Mouse (Mus musculus): ENCODE data around the gene Amigo1. TPM values are rescaled to one million over a fixed set of nuclear protein-coding genes. Genes with fewer than 3 reads are reported as not detected.

The Amigo1 gene
- total and polyA plus RNA-seq, 3 experiments = 4.6 to 9.5 TPM; not detected in 1

DNA sequence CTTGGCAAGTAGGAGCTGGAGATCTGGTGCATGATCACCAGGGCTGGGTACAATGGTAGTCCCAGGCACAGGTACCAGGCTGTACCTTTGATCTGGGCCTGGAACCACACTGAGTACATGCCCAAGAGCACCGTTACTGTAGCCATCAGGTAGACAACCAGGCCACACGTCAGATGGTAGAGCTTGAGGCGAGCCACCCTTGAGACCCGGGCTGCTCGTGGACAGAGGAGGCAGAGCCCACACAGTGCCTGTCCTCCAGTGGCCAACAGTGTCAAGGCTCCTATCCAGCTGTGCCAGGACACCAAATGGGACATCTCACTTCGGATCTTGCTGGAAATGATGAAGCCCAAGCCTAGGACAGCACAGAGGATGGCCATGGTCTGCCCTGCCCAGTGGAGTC, 13.1 kb downstream of the Amigo1 start:
- Histone ChIP-seq H3K27ac (ENCODE audit: control insufficient read depth, low read depth, low read length) (no peak overlapping the region), H3K79me2 (ENCODE audit: control insufficient read depth, insufficient read depth, low read length, poor library complexity) (no peaks in the 10 kb centered on the region; the same call in 1 of the 2 replicates), H3K4me3 (ENCODE audit: control insufficient read depth in 1 of 2, insufficient read depth in 1 of 2, low read depth in 2 of 2, low read length in 2 of 2) (no peak overlapping the region), H3K9me3 (replicated peaks; ENCODE audit: insufficient read depth, low read length) (no peaks in the 10 kb centered on the region), H3K36me3 (ENCODE audit: control insufficient read depth in 1 of 2, insufficient read depth in 2 of 2, low read length in 2 of 2) (peaks cover 0 to 5% of the 10 kb centered on the region in 2 experiments; a peak in 2 of 4 replicates), H3K4me1 (ENCODE audit: control insufficient read depth in 1 of 2, insufficient read depth in 2 of 2, low read length in 2 of 2) (peaks cover 0 to 6% of the 10 kb centered on the region in 2 experiments; a peak in 1 of 4 replicates), H3K9ac (ENCODE audit: control insufficient read depth, low read depth, low read length, poor library complexity, severe bottlenecking) (no peak overlapping the region), H3K27me3 (ENCODE audit: control insufficient read depth in 1 of 2, insufficient read depth in 2 of 2, low read length in 2 of 2) (no peaks in the 10 kb centered on the region)
- TF ChIP-seq CHD2 (IDR thresholded peaks at IDR 0.05; ENCODE audit: low read length) = no peak
- no peak for TF ChIP-seq GABPA (IDR thresholded peaks at IDR 0.05; ENCODE audit: low read depth, low read length)
- TF ChIP-seq ELF1 (IDR thresholded peaks at IDR 0.05; ENCODE audit: low read depth, low read length) = no peak
- no peak for TF ChIP-seq MYB (IDR thresholded peaks at IDR 0.05; ENCODE audit: low read depth, low read length)
- no peak for TF ChIP-seq UBTF (IDR thresholded peaks at IDR 0.05; ENCODE audit: borderline replicate concordance, insufficient read depth, low read depth, low read length)
- TF ChIP-seq TCF12 (IDR thresholded peaks at IDR 0.05; ENCODE audit: low read depth, low read length) = no peak
- no peak for TF ChIP-seq EP300 (IDR thresholded peaks at IDR 0.05; ENCODE audit: low read depth in 1 of 2, low read length in 2 of 2)
- TF ChIP-seq SMC3 (IDR thresholded peaks at IDR 0.05; ENCODE audit: low read depth, low read length) = no peak
- no peak for TF ChIP-seq CTCF (IDR thresholded peaks at IDR 0.05 in 2 of 3, conservative IDR thresholded peaks at IDR 0.05 in 1 of 3; ENCODE audit: control insufficient read depth in 1 of 3, insufficient read depth in 1 of 3, low read depth in 2 of 3, low read length in 3 of 3, poor library complexity in 1 of 3, severe bottlenecking in 1 of 3)
- DNase-seq (ENCODE audit: low read depth, low spot score) = no peak

DNA sequence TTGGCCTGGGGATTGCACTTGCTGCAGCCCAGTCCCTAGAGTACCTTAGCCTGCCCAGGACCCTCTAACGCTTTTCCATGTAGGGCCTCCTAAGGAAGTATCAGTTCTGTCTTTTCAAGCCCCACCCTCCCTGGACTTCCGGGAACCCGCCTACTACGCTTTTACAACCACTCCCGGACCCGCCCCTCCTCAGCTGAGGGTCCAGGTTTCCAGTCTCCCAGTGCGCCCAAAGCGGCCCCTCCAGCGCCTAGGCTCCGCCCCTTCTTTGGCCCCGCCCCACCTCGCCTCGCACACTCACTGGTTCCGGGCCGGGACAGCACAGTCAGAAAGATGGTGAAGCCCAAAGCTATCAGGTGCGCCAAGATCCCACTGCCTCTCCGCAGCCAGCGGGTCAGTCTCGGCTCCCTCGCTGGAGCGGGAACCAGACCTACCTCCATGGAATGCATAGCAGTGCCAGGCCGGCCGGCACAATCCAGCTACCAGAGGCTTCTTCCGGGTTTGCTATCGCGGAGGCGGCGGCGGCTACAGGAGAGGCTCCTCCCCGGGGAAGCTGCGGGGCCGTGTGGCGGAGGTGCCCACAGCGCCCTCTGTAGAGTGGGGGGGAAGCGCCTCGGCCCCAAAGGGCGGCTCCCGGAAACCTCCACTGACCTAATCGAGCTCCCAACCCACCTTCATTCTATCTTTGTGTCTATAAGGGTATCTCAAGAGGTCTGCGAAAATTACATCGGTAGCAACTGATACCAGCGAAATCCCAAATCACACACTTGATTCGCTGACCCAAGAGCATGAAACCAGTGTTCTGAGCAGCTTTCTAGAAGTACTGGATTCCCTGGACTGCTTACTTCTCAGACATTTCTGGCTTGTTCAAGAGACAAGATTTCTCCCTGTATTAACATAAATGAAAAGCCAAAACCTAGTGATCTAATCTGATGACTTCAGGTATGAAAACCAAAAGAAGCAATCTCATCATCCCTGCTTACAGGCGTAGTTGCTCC, 14.5 kb downstream of the Amigo1 start, which contains the start of gene Cyb561d1:
Gene Cyb561d1 (minus strand): TSS at position 884 of the 995 bp plus-strand sequence.
- Histone ChIP-seq H3K27me3 (ENCODE audit: control insufficient read depth in 1 of 2, insufficient read depth in 2 of 2, low read length in 2 of 2) (no peaks in the 10 kb centered on the region), H3K4me3 (ENCODE audit: control insufficient read depth in 1 of 2, insufficient read depth in 1 of 2, low read depth in 2 of 2, low read length in 2 of 2) (peak within 1 kb of the TSS; percentile 79 to 97), H3K4me1 (ENCODE audit: control insufficient read depth in 1 of 2, insufficient read depth in 2 of 2, low read length in 2 of 2) (peaks cover 0 to 6% of the 10 kb centered on the region in 2 experiments; a peak in 1 of 4 replicates), H3K36me3 (ENCODE audit: control insufficient read depth in 1 of 2, insufficient read depth in 2 of 2, low read length in 2 of 2) (peaks cover 0 to 5% of the 10 kb centered on the region in 2 experiments; a peak in 2 of 4 replicates), H3K79me2 (ENCODE audit: control insufficient read depth, insufficient read depth, low read length, poor library complexity) (no peaks in the 10 kb centered on the region; the same call in 1 of the 2 replicates), H3K9ac (ENCODE audit: control insufficient read depth, low read depth, low read length, poor library complexity, severe bottlenecking) (peak within 1 kb of the TSS; percentile 95), H3K9me3 (replicated peaks; ENCODE audit: insufficient read depth, low read length) (no peaks in the 10 kb centered on the region), H3K27ac (ENCODE audit: control insufficient read depth, low read depth, low read length) (peak within 1 kb of the TSS; percentile 90)
- TF ChIP-seq E2F4 (IDR thresholded peaks at IDR 0.05; ENCODE audit: borderline replicate concordance, low read depth, low read length) (no peak), USF1 (IDR thresholded peaks at IDR 0.05; ENCODE audit: low read depth, low read length) (no peak), CHD1 (IDR thresholded peaks at IDR 0.05; ENCODE audit: low read depth, low read length) (no peak), CTCF (IDR thresholded peaks at IDR 0.05 in 2 of 3, conservative IDR thresholded peaks at IDR 0.05 in 1 of 3; ENCODE audit: control insufficient read depth in 1 of 3, insufficient read depth in 1 of 3, low read depth in 2 of 3, low read length in 3 of 3, poor library complexity in 1 of 3, severe bottlenecking in 1 of 3) (peak; percentile 46 to 87 (median 73); a peak in 5 of 6 replicates), CHD2 (IDR thresholded peaks at IDR 0.05; ENCODE audit: low read length) (no peak), MAX (IDR thresholded peaks at IDR 0.05; ENCODE audit: low read length) (0 out of 2 replicates have a peak, but pooled peaks have one; percentile 26), NELFE (IDR thresholded peaks at IDR 0.05; ENCODE audit: low read depth, low read length) (peak; percentile 52; the same call in 1 of the 2 replicates), SIN3A (IDR thresholded peaks at IDR 0.05; ENCODE audit: low read length) (peak; percentile 58), GABPA (IDR thresholded peaks at IDR 0.05; ENCODE audit: low read depth, low read length) (no peak), KAT2A (conservative IDR thresholded peaks at IDR 0.05; ENCODE audit: low read depth, low read length) (no peak), MYC (IDR thresholded peaks at IDR 0.05; ENCODE audit: low read depth, low read length) (0 out of 2 replicates have a peak, but pooled peaks have one; percentile 30), TBP (IDR thresholded peaks at IDR 0.05; ENCODE audit: low read depth, low read length) (peak; percentile 63; the same call in 1 of the 2 replicates), MXI1 (IDR thresholded peaks at IDR 0.05; ENCODE audit: low read depth, low read length) (peak; percentile 71), TCF12 (IDR thresholded peaks at IDR 0.05; ENCODE audit: low read depth, low read length) (0 out of 2 replicates have a peak, but pooled peaks have one; percentile 21), POLR2A (IDR thresholded peaks at IDR 0.05; ENCODE audit: control insufficient read depth in 1 of 2, insufficient read depth in 1 of 2, low read depth in 1 of 2, low read length in 2 of 2, poor library complexity in 1 of 2) (peak; percentile 82 to 86; a peak in 3 of 4 replicates), ETS1 (IDR thresholded peaks at IDR 0.05; ENCODE audit: low read depth, low read length) (peak; percentile 39; the same call in 1 of the 2 replicates), HCFC1 (IDR thresholded peaks at IDR 0.05; ENCODE audit: low read depth, low read length) (peak; percentile 77), GATA1 (IDR thresholded peaks at IDR 0.05; ENCODE audit: low read depth, low read length) (no peak), UBTF (IDR thresholded peaks at IDR 0.05; ENCODE audit: borderline replicate concordance, insufficient read depth, low read depth, low read length) (no peak), ELF1 (IDR thresholded peaks at IDR 0.05; ENCODE audit: low read depth, low read length) (peak; percentile 91), ZMIZ1 (IDR thresholded peaks at IDR 0.05; ENCODE audit: low read depth, low read length) (peak; percentile 92), POLR2AphosphoS2 (IDR thresholded peaks at IDR 0.05; ENCODE audit: low read length) (peak; percentile 56; the same call in 1 of the 2 replicates), TAL1 (IDR thresholded peaks at IDR 0.05; ENCODE audit: low read length) (no peak)
- DNase-seq (ENCODE audit: low read depth, low spot score) = peak; percentile 97

Measured in MEL (cell line).